Mouse (Mus musculus) kidney, embryonic 16.5 days (tissue): ENCODE data around the gene Gm45140. TPM values are rescaled to one million over a fixed set of nuclear protein-coding genes. Genes with fewer than 3 reads are reported as not detected.

ENCODE experiments used
- ATAC-seq: fragments of 200-750 bp; cut with Nextera tagmentation; 2 replicates; pipeline ENCODE4 v1.8.0; 2017; ENCODE audit warnings: moderate TSS enrichment; ENCODE audit not compliant: low FRiP score, low TSS enrichment
- H3K27ac ChIP-seq: fragments of 300-500 bp; sonication (generic); 2 replicates; pipeline ENCODE4 v1.5.1; 2014; ENCODE audit warnings: low read length
- H3K27me3 ChIP-seq: fragments of 300-500 bp; sonication (generic); 2 replicates; pipeline ENCODE4 v1.6.1; 2014; ENCODE audit warnings: low read length, control low read depth, mixed read lengths; ENCODE audit not compliant: insufficient read depth
- H3K36me3 ChIP-seq: fragments of 300-500 bp; sonication (generic); 2 replicates; pipeline ENCODE4 v1.6.1; 2014; ENCODE audit warnings: low read length, control low read depth, mixed read lengths; ENCODE audit not compliant: insufficient read depth
- H3K4me1 ChIP-seq: fragments of 300-500 bp; sonication (generic); 2 replicates; pipeline ENCODE4 v1.6.1; 2014; ENCODE audit warnings: low read length, control low read depth, mixed read lengths; ENCODE audit not compliant: insufficient read depth
- H3K4me2 ChIP-seq: fragments of 300-500 bp; sonication (generic); replicated peaks from 2 replicates; pipeline ENCODE4 v1.6.1; 2014; ENCODE audit warnings: low read depth, low read length
- H3K4me3 ChIP-seq: fragments of 300-500 bp; sonication (generic); 2 replicates; pipeline ENCODE4 v1.5.1; 2014; ENCODE audit warnings: mild to moderate bottlenecking, low read length
- H3K9ac ChIP-seq: fragments of 300-500 bp; sonication (generic); replicated peaks from 2 replicates; pipeline ENCODE4 v1.6.1; 2014; ENCODE audit warnings: low read length
- H3K9me3 ChIP-seq: fragments of 300-500 bp; sonication (generic); 2 replicates; pipeline ENCODE4 v1.6.1; 2016; ENCODE audit warnings: low read length, control low read depth
- WGBS: fragments of 180-500 bp; shearing (Covaris S2); extraction: QIAGEN DNeasy Blood & Tissue Kit; methylation state at CpG from one replicate; pipeline ENCODE4 v1.1.7; 2014; 5-methylcytosine and 5-hydroxymethylcytosine counted together
- polyA plus RNA-seq: library from polyadenylated mRNA; unstranded; fragments of >200 nt; fragmentation: Nextera tagmentation; extraction: Ambion mirVana; gene quantifications from 2 replicates; pipeline ENCODE4 v1.2.1, GENCODE M21; 2015

Gene Gm45140
- polyA plus RNA-seq, 1 experiment from 2014 or later, result 2.7 TPM

DNA sequence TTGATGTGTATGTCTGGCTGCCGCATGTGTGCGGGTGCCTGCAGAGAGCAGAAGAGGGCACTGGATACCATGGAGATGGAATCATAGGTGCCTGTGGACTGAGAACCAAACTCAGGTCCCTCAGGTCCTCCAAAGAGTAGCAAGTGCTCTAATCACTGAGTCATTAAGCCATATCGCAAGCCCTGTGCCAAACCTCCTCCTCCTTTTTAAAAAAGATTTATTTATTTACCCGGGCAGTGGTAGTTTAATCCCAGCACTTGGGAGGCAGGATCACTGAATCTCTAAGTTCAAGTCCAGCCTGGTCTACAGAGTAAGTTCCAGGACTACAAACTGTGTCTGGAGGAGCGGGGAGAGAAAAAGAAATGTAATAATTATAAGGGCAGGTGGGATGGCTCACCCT, 21.1 kb downstream of the Gm45140 start:
- no peaks in the 10 kb centered on the region for H3K9me3 ChIP-seq
- H3K27me3 ChIP-seq, result no peaks in the 10 kb centered on the region
- H3K9ac ChIP-seq, result no peak overlapping the region
- H3K36me3 ChIP-seq, result peaks cover 34% of the 10 kb centered on the region
- H3K4me1 ChIP-seq, result peaks cover 26% of the 10 kb centered on the region
- no peak for ATAC-seq
- H3K4me3 ChIP-seq, result no peak overlapping the region
- WGBS, result 85% methylated on average over 5 of the region's 5 CpGs
- no peak overlapping the region for H3K27ac ChIP-seq
- H3K4me2 ChIP-seq, result no peak overlapping the region

DNA sequence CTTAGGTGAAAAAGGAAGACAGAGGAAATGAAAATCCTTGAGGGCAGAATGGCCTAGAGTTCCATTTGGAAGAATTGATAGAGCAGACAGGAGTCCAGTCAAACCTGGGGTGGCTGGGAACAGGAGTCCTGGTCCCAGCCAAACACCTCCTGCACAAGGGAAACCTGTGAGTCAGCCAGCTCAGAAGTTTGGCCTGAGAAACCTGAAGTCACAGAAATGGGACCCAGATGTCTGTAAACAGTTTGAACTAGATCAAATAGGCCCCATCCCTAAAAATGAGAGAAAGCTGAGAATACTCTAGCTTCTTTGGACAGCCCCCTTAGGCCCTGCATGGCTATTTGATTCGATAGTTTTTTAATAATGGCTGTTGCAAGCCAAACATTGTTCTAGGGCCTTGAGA, 22.9 kb downstream of the Gm45140 start:
- 75% methylated on average over 1 of the region's 1 CpGs for WGBS
- H3K4me1 ChIP-seq, result peaks cover 27% of the 10 kb centered on the region
- H3K27me3 ChIP-seq, result no peaks in the 10 kb centered on the region
- H3K4me3 ChIP-seq, result peak overlapping the region; percentile 67; the same call in 1 of the 2 replicates
- H3K9ac ChIP-seq, result peak overlapping the region; percentile 48
- peak overlapping the region; percentile 88 for H3K4me2 ChIP-seq
- peak overlapping the region; percentile 74; the same call in 1 of the 2 replicates for H3K27ac ChIP-seq
- ATAC-seq, result no peak
- H3K36me3 ChIP-seq, result peaks cover 17% of the 10 kb centered on the region
- no peaks in the 10 kb centered on the region for H3K9me3 ChIP-seq

DNA sequence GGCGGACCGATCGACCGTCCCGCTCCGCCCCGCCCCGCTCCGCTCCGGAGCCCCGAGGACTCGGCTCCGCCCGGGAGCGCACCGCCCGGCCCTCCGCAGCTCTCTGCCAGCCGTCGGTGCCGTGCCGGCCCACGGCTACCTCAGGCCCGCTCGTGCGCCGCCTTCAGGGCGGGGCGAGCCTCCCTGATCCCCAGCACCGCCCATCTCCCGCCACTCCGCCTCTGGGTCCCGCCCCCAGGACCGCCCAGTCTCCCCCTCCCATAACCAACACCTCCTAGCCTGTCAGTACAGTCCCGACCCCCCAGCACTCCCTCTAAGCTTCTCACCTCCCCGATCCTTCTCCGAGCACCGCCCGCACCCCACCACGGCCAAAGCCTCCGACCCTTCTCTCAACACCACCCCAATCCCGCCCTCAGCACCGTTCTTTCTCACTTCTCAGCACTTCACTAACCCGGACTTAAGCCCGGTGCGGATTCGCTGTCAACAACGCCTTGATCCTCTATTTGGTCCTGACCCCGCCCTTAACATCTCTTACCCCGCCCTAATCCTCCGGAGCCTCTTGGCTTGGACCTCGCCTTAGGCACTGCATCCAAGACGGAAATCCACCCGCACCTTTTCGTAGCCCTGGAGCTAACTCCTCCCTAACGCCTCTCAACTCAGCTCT, 23.8 kb downstream of the Gm45140 start, which contains the start of gene Rab43:
Gene Rab43, minus strand, starts transcription at position 490 of the 664 bp plus-strand sequence.
- ATAC-seq, result peak; percentile 96
- no peaks in the 10 kb centered on the region for H3K9me3 ChIP-seq
- H3K4me3 ChIP-seq, result peak within 1 kb of the TSS; percentile 67
- peaks cover 30% of the 10 kb centered on the region for H3K4me1 ChIP-seq
- H3K27me3 ChIP-seq, result no peaks in the 10 kb centered on the region
- H3K36me3 ChIP-seq, result peaks cover 9% of the 10 kb centered on the region
- under 1% methylated on average over 48 of the region's 56 CpGs for WGBS
- peak within 1 kb of the TSS; percentile 88 for H3K4me2 ChIP-seq
- peak within 1 kb of the TSS; percentile 74 for H3K9ac ChIP-seq
- peak within 1 kb of the TSS; percentile 76 for H3K27ac ChIP-seq

DNA sequence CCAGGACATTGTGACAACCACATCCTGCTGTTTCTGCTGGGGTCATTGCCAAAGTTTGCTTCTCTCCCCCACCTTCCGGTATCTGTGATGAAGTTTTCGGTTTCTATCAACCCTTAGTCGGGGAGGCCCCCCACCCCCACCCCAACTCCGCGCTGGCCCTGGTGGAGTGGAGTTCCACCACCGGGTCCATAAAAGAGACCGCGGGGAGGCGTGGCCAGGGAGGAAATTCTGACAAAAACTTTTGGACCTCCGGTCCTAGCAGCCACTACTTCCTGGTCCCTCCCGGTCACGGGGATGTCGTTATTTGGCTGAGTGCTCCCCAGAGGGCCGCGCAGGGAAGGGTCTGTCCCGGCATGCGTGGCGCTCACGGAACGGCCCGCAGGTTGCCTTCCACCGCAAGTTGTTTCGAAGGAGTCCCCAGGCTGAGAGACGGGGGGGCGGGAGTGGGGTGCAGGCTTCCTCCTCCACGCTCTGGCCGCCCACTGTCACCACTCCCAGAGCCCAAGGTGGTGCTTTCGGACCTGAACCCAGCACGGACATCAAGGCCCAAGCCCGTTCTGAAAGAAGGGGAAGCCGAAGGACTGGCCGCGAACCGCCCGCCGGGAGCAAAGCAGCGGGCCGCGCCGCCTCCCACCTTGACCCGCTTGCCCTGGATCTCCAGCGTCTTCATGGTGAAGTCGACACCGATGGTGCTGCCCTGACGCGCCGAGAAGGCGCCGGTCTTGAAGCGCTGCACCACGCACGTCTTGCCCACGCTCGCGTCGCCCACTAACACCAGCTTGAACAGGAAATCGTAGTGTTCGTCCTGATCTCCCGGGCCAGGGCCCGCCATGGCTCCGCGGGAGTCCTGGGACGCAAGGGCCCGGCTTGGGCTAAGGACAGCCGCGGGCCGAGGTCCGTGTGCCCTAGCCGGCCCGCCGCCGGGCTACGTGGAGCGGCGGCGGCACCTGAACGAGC, 24.6 kb downstream of the Gm45140 start:
- under 1% methylated on average over 76 of the region's 77 CpGs for WGBS
- peak overlapping the region; percentile 74 for H3K9ac ChIP-seq
- peak overlapping the region; percentile 67 for H3K4me3 ChIP-seq
- ATAC-seq, result peak; percentile 17; the same call in 1 of the 2 replicates
- no peaks in the 10 kb centered on the region for H3K27me3 ChIP-seq
- H3K36me3 ChIP-seq, result 0 out of 2 replicates have a peak, but pooled peaks cover 2% of the 10 kb centered on the region
- peaks cover 31% of the 10 kb centered on the region for H3K4me1 ChIP-seq
- peak overlapping the region; percentile 88 for H3K4me2 ChIP-seq
- no peaks in the 10 kb centered on the region for H3K9me3 ChIP-seq
- peak overlapping the region; percentile 76 for H3K27ac ChIP-seq

DNA sequence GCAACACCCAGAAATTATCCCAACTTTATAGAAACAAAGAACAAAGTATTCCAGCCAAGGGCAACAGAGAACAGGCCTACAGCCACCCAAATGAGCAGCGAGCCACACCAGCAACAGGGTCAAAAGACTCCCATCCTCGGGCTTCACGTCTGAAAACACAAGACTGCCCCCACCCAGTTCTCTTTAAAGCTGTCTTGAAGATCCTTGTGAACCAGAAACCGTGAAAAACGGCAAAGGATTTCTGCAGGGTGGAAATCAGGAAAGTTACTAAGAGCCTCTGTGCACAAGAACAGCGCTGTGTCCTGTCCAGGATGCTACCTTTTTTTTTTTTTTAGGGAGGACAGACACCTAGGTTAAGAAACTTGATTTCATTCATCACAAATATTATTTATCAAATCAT, 25.3 kb downstream of the Gm45140 start:
- no peak for ATAC-seq
- H3K27ac ChIP-seq, result peak overlapping the region; percentile 76

DNA sequence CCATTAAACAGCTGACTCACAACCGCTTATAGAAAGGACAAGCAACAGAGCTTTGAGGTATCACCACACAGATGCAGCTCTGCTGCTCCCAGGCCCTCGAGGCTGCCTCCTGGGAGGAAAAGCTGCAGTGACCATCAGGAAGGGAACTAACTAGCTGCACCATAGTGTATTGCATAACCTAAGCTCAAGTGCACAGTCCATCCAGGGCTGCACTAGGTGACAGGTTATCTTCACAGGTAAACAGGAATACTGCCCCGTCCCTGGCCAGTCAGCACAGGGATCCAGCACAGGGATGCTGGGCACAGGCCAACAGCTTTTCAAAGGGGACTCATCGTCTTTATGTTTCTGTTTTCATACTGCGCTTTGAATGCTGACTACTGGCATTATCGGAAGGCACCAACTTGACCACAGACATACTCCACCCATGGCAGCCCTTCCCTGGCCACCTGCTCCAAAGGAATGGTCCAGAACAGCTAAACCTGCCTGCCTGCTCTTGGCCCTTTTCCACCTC, 25.9 kb downstream of the Gm45140 start:
- H3K27me3 ChIP-seq, result no peaks in the 10 kb centered on the region
- no peaks in the 10 kb centered on the region for H3K9me3 ChIP-seq
- peak overlapping the region; percentile 88 for H3K4me2 ChIP-seq
- no peak for ATAC-seq
- H3K36me3 ChIP-seq, result 0 out of 2 replicates have a peak, but pooled peaks cover 2% of the 10 kb centered on the region
- 83% methylated on average over 6 of the region's 6 CpGs for WGBS
- no peak overlapping the region for H3K9ac ChIP-seq
- H3K4me1 ChIP-seq, result peaks cover 31% of the 10 kb centered on the region
- no peak overlapping the region; the same call in 1 of the 2 replicates for H3K4me3 ChIP-seq
- H3K27ac ChIP-seq, result no peak overlapping the region; the same call in 1 of the 2 replicates

More for the DNA sequence above, 25.3 kb downstream of the Gm45140 start:
- WGBS, result 20% methylated on average over 6 of the region's 6 CpGs
- peak overlapping the region; percentile 88 for H3K4me2 ChIP-seq
- H3K9me3 ChIP-seq, result no peaks in the 10 kb centered on the region
- H3K4me1 ChIP-seq, result peaks cover 31% of the 10 kb centered on the region
- H3K27me3 ChIP-seq, result no peaks in the 10 kb centered on the region
- H3K36me3 ChIP-seq, result 0 out of 2 replicates have a peak, but pooled peaks cover 2% of the 10 kb centered on the region
- H3K9ac ChIP-seq, result peak overlapping the region; percentile 74
- peak overlapping the region; percentile 67 for H3K4me3 ChIP-seq

DNA sequence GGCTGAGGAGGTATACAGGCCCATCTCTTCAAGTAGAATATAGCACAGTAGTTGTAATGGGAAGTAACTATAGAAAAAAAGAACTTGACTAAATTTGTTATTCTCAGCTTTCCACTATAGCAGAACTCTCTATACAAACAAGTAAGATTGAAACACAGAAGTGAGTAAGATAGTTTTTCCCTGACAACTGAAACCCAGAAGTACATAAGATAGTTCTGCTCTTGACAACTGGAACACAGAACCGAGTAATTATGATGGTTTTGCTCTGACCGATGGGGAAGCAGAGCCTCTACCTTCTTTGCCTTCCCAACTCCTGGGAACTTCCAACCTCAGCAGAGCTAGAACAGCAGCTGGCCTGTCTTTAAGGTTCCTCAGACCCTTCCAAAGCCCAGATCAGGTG, 26.5 kb downstream of the Gm45140 start:
- H3K27ac ChIP-seq, result no peak overlapping the region
- H3K4me2 ChIP-seq, result no peak overlapping the region
- H3K4me1 ChIP-seq, result peaks cover 31% of the 10 kb centered on the region
- no peaks in the 10 kb centered on the region for H3K9me3 ChIP-seq
- no peaks in the 10 kb centered on the region for H3K27me3 ChIP-seq
- ATAC-seq, result no peak
- no peak overlapping the region for H3K4me3 ChIP-seq
- H3K36me3 ChIP-seq, result no peaks in the 10 kb centered on the region
- H3K9ac ChIP-seq, result no peak overlapping the region
- 89% methylated on average over 2 of the region's 2 CpGs for WGBS

DNA sequence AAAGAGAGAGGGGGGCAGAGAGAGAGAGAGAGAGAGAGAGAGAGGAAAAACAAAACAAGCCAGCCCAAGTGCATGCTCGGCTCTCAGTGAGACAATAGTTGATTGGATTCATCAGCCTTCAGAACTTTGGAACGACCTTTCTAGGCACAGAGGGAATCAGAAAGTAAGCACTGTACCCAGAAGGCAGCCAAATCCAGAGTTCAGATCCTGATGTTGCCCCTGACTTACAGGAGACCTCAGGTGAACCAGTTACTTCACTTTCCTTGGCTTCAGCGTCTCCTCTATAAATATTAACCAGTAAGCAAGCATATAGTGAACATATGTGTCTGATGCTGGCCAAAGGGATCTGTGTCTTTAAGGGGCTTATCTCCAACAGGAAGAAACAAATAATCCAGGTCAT, 27.1 kb downstream of the Gm45140 start:
- ATAC-seq, result no peak
- 64% methylated on average over 3 of the region's 3 CpGs for WGBS
- H3K27ac ChIP-seq, result no peak overlapping the region
- no peak overlapping the region for H3K4me2 ChIP-seq
- no peaks in the 10 kb centered on the region for H3K9me3 ChIP-seq
- H3K4me3 ChIP-seq, result no peak overlapping the region
- H3K27me3 ChIP-seq, result no peaks in the 10 kb centered on the region
- peaks cover 31% of the 10 kb centered on the region for H3K4me1 ChIP-seq
- H3K9ac ChIP-seq, result 0 out of 2 replicates have a peak overlapping the region, but pooled peaks have one; percentile 22
- no peaks in the 10 kb centered on the region for H3K36me3 ChIP-seq

DNA sequence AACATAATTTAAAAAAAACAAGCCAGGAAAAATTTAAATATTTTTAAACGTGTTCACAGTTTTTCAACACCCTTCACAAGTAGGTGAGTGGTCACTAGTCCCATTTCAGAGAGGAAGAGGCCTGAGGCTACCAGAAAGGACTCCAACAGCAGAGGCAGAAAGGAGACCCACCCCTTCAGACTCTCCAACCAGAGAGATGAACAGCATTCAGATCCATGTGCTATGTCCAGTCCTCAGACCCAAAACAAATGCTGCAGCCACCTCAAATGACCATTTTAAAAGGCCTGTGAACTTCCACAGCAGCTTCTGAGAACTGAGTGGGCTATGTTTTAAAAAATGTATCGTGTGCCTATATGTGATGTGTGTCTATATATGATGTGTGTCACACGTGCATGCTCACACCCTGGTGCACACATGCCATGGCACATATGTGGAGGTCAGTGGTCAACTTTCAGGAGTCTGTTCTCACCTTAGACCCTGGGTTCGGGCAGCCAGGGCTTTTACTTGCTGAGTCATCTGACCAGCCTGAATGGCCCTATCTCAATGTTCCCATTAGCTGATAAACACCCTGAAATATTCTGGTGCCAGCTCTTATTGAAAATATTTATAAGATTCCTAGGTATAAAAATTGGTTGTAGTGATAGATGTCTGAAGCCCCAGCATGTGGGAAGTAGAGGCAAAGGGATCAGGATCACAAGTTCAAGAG, 27.7 kb downstream of the Gm45140 start:
- no peak for ATAC-seq
- Histone ChIP-seq H3K27me3 (no peaks in the 10 kb centered on the region), H3K4me3 (no peak overlapping the region), H3K27ac (no peak overlapping the region), H3K36me3 (no peaks in the 10 kb centered on the region), H3K9me3 (no peaks in the 10 kb centered on the region), H3K4me1 (peaks cover 27% of the 10 kb centered on the region), H3K9ac (0 out of 2 replicates have a peak overlapping the region, but pooled peaks have one; percentile 22), H3K4me2 (no peak overlapping the region)
- WGBS, result 88% methylated on average over 4 of the region's 4 CpGs
